Mouse (Mus musculus) kidney, adult 9 months (tissue): ENCODE data around the gene Uba1y.
"Not testable (repeated sequence)": the region's sequence is repeated elsewhere in the genome, so short reads cannot be mapped to it uniquely, and the experiment has no call there.

Experiments
- DNase-seq: peaks from one replicate; pipeline ENCODE4 v3.0.0; 2022

Gene Uba1y

DNA sequence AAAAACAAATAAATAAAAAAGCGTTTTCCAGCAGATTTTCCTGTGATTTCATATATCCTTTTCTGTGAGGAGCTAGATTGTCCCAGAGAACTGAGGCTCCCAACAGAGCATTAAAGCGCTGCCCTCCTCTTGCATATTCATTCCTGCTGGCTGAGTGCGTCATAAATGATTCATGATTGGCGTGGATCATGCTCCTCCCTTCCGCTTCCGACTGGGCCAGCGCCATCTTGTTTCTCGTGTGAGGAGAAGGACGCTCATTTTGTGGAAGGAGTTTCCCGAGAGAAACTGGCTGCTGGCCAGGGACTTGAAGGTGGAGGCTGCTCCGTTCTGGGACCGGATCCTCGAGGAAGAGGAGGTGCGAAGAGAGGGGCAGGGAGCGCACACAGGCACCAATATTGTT lies at the start of gene Uba1y:
Gene Uba1y, plus strand, starts transcription at position 254 of the 400 bp plus-strand sequence.
- DNase-seq, result no peak

DNA sequence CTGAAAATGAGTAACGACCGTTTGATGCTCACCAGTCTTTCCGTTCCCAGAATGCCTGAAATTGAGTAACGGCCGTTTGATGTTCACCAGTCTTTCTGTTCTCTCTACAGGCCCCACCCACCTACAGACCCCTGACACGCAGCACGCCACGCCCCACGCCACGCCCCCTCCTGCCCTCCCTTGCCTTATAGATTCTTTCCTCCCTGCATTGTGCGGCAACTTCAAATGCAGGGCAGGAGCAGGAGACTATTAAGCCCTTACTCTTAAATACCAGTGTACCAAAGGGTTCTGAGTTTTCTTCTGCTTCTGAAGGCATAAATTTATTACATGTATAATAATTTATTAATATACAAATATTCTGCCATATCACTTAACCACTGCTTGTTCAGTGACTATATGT lies 21.1 kb upstream of the Uba1y start, which contains the start of gene Zfy1:
Gene Zfy1, minus strand, starts transcription at position 101 of the 400 bp plus-strand sequence.
- DNase-seq, result not testable (repeated sequence)

GRCm38 (mm10) chrY:808991-809661 lies 9.3 kb upstream of the Uba1y start:
- DNase-seq, result peak; percentile 31

DNA sequence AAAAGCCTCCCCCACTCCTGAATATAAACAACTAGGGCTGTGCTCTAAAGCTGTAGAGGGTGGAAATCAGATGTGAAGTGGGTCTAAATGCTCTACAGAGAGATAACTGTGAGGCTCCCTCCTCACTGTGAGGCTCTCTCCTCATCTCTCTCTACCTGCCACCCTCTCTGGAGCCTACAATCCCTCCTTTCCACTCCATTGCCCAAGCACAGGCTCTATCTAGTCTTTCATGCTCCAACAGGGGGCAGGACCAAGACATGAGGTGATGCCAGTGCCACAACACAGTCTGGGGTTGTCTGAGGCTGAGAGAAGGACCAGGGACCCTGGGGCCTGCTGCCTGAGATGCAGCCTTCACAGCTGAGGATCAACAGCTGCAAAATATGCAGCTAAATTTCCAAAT lies 54.0 kb downstream of the Uba1y start:
- no peak for DNase-seq

GRCm38 (mm10) chrY:872855-873549 lies 54.6 kb downstream of the Uba1y start:
- peak; percentile 12 for DNase-seq
